Mouse (Mus musculus): ENCODE measurements around the gene Tmem178b.

DNA sequence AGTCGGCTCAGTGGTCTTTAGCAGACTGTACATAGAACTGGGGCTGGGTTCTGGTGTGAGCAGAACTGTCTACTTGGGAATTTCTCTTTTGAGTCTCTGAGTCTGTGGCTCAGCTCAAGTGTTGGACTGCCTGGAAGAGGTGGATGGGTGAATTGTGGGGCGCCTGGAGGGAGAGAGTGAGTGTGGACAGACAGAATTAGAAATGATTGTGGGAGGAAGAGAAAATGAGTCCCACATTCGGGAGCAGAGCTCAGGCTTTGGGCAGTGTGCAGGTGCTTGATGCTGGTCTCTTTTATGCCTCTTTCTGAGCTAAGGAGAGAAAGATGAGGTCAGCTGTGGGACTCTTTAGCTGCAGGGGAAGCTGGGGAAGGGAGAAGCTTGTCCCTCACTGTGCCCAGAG, 334.9 kb downstream of the Tmem178b start:
- no peak for TF ChIP-seq SRF (IDR thresholded peaks at IDR 0.05; ENCODE audit: control insufficient read depth, insufficient read length, low read depth)
- TF ChIP-seq CEBPB (IDR thresholded peaks at IDR 0.05; ENCODE audit: insufficient read depth, poor library complexity, severe bottlenecking): no peak
- no peak for TF ChIP-seq POLR2A (IDR thresholded peaks at IDR 0.05; ENCODE audit: insufficient read length, low read depth)
- no peak for TF ChIP-seq POLR2AphosphoS2 (IDR thresholded peaks at IDR 0.05; ENCODE audit: insufficient read length, low read depth)
- no peak for TF ChIP-seq USF1 (IDR thresholded peaks at IDR 0.05; ENCODE audit: low read depth)
- no peak for TF ChIP-seq MYOG (IDR thresholded peaks at IDR 0.05; ENCODE audit: control insufficient read depth in 1 of 3, insufficient read depth in 1 of 3, insufficient read length in 2 of 3, low read depth in 2 of 3)
- TF ChIP-seq MAX (IDR thresholded peaks at IDR 0.05; ENCODE audit: low read depth): no peak
- no peak for TF ChIP-seq E2F4 (IDR thresholded peaks at IDR 0.05; ENCODE audit: insufficient read depth)
- no peak for TF ChIP-seq REST (IDR thresholded peaks at IDR 0.05; ENCODE audit: insufficient read depth, insufficient read length)
- no peak for TF ChIP-seq MYOD1 (IDR thresholded peaks at IDR 0.05; ENCODE audit: control insufficient read depth in 1 of 3, insufficient read length in 2 of 3, low read depth in 2 of 3)

Measured in myocyte (in vitro differentiated cells).